Mouse (Mus musculus) heart, postnatal 0 days (tissue): ENCODE measurements around the gene 4930438A08Rik.

Experiments
- CTCF ChIP-seq: IDR thresholded peaks from 2 replicates; pipeline ENCODE4 v1.5.1; 2016; ENCODE audit warnings: antibody characterized with exemption, control low read depth, low read depth
- EP300 ChIP-seq: IDR thresholded peaks from 2 replicates; pipeline ENCODE4 v1.6.1; 2016; ENCODE audit warnings: antibody characterized with exemption, low read depth

GRCm38 (mm10) chr11:58303594-58303993 is 29.0 kb downstream of the 4930438A08Rik start:
- no peak for TF ChIP-seq CTCF
- no peak for TF ChIP-seq EP300
